Mouse (Mus musculus) E14TG2a.4 (cell line): Measurements from ENCODE around the gene Eml2.

ENCODE experiments used
- CTCF ChIP-seq: conservative IDR thresholded peaks from 2 replicates; pipeline ENCODE4 v1.5.1; 2014; ENCODE audit warnings: low read length
- NANOG ChIP-seq: IDR thresholded peaks from 2 replicates; pipeline ENCODE4 v1.6.1; 2014; ENCODE audit warnings: borderline replicate concordance, low read length, mixed read lengths
- POU5F1 ChIP-seq: IDR thresholded peaks from 2 replicates; pipeline ENCODE4 v1.6.1; 2014; ENCODE audit warnings: low read length, borderline replicate concordance

GRCm38 (mm10) chr7:19214369-19214768 is 38.1 kb downstream of the Eml2 start:
- TF ChIP-seq CTCF (no peak), NANOG (no peak), POU5F1 (no peak)
